Mouse (Mus musculus) CD4-positive, CD25-positive, alpha-beta regulatory T cell, adult 4 months (primary cell): Measurements from ENCODE around the gene Casp8ap2. TPM values are rescaled to one million over a fixed set of nuclear protein-coding genes. Genes with fewer than 3 reads are reported as not detected.

Experiments used
- ATAC-seq: one replicate; pipeline ENCODE4 v1.8.0; 2017
- polyA plus RNA-seq, 2 experiments: library from polyadenylated mRNA; unstranded; fragments of 100-300 nt; shearing (Covaris generic); gene quantifications; one replicate each; pipeline ENCODE4 v1.2.1; 2017

Gene Casp8ap2
- polyA plus RNA-seq, result 10 to 100 TPM; 38.5 to 46.1 TPM

GRCm38 (mm10) chr4:32615034-32615881 lies at the start of gene Casp8ap2:
TSS of gene Casp8ap2 (plus strand) at chr4:32615451.
- ATAC-seq, result peak; percentile 97

GRCm38 (mm10) chr4:32569054-32569453 lies 46.2 kb upstream of the Casp8ap2 start:
- ATAC-seq, result no peak

GRCm38 (mm10) chr4:32569995-32570938 lies 45.0 kb upstream of the Casp8ap2 start:
- ATAC-seq, result no peak

DNA sequence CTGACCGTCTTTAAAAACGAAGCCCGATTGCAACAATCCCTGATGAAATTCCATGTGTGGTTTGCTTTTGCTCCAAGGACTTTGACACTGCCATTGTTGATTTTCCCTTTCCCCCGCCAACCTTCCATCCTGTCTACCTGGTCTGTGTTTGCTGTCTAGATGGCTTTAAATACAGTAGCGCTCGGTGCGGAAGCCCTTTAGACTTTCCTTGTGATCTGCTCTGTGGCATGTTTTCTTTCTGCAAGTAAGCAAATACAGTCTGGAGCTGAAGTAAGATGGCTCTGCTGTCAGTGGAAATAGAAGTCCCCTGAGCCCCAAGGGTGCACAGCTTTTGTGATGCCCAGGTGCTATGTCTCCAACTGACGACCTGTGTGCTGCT lies 44.3 kb upstream of the Casp8ap2 start:
- ATAC-seq, result peak; percentile 40

GRCm38 (mm10) chr4:32571441-32571840 lies 43.8 kb upstream of the Casp8ap2 start:
- peak; percentile 24 for ATAC-seq

DNA sequence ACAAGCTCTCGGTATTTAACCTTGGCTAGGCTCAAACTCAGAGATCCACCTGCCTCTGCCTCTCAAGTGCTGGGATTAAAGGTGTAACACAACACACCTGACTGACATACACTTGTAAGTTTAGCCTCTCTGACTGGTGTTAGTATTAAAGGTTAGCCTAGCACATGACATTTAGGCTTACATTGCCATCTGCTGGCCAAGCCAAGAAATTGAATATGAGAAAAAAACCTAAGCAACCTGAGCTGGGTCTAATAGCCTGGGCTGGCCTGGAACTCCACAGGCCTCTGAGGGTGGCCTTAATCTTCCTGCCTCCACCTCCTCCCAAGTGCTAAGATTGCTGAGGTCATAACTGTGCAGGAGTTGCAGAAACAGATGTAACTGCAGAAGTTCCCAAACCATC lies 43.1 kb upstream of the Casp8ap2 start:
- peak; percentile 76 for ATAC-seq

GRCm38 (mm10) chr4:32573586-32573985 lies 41.7 kb upstream of the Casp8ap2 start:
- ATAC-seq, result no peak

DNA sequence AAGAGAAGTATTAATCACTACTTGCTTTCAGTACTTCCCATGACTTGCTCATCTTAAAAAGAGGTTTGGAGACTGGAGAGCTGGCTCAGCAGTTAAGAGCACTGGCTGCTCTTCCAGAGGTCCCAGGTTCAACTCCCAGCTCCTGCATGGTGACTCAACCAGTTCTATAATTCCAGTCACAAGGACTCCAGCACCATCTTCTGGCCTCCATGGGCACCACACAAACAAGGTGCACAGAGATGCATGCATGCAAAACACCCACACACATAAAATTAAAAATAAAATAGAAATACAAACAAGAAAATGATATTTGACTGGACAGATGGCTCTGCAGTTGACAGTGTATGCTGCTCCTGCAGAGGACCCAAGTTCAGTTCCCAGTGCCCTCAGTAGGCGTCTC lies 40.6 kb upstream of the Casp8ap2 start:
- no peak for ATAC-seq

GRCm38 (mm10) chr4:32575165-32575564 lies 40.1 kb upstream of the Casp8ap2 start:
- no peak for ATAC-seq

GRCm38 (mm10) chr4:32579850-32580249 lies 35.4 kb upstream of the Casp8ap2 start:
- no peak for ATAC-seq

DNA sequence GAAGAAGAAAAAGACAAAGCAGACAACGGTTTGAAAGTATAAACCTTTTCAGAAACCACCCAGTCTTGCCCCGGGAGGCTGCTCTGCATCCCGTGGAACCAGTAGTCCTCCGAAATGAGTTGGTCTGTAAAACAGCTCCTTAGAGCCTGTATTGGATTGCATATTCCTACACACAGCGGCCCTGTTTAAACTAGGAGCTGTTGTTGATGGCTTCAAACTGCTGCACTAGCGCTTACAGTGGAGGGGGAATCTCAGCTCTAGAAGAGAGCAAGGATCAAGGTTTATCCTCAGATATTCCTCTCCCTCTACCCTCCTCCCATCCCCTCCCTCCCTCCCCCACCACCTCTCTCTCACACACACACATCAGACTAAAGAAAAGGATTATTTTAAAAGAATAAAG lies 31.1 kb upstream of the Casp8ap2 start:
- no peak for ATAC-seq

GRCm38 (mm10) chr4:32586596-32586995 lies 28.7 kb upstream of the Casp8ap2 start:
- ATAC-seq, result peak; percentile 52

DNA sequence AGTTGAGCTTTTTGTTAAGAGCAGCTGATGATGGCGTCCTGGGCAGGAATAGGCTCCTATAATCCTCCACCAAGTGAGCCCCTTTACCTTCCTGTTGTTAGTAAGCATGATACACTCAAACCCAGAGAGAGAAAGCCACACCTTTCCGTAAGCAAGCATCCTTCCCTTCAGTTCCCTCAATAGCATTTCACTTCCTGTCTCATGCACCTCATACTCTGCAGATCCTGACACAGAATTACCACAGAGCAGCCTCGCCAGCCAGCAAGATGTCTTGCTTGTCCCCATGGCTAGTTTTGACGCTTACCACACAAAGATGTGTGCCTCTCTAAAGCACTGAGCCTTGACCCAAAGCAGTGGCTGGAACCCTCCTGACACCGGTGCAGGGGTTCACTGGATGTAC lies 27.7 kb upstream of the Casp8ap2 start:
- ATAC-seq, result peak; percentile 53

- peak; percentile 85 for ATAC-seq
Measured at GRCm38 (mm10) chr4:32588237-32588636, 27.0 kb upstream of the Casp8ap2 start.

GRCm38 (mm10) chr4:32601135-32601534 lies 14.1 kb upstream of the Casp8ap2 start:
- ATAC-seq, result peak; percentile 49

DNA sequence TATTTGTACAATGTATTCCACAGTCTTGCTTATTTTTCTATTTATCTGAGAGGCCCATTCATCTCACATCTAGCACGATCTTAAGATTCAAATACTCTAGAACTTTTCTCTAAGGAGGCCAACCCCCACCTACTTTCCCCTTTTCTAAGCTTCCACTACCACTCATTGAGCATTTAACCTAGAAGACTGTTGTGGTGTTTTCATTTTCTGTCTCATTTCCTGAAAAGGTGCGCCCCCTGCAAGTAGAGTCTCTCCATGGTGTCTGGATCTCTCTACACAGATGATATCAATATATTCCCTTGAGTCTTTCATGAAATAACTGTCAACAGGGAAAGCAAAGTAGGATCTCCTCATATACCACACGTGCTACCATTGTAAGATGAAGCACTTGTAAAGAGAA lies 12.6 kb upstream of the Casp8ap2 start, which contains the start of gene Gja10:
TSS of gene Gja10 (minus strand) at position 101 of the 400 bp plus-strand sequence.
- ATAC-seq, result no peak

DNA sequence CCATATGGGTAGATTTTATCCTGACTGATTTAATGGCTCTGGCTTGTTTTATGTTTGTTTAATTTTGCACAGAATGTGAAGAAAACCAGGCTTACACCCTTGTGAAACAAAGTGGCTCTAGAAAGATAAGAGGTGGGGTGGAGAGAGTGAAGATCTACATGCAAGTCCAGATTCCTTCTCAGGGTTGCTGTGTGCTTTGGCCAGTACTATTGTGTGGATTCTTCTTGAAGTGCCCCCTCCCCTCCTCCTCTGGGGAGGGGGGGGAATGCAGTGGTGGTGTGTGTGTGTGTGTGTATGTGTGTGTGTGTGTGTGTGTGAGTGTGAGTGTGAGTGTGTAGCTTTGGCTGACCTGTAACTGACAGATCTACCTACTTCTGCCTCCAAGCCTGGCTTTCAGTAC lies 6.4 kb downstream of the Casp8ap2 start:
- ATAC-seq, result no peak

DNA sequence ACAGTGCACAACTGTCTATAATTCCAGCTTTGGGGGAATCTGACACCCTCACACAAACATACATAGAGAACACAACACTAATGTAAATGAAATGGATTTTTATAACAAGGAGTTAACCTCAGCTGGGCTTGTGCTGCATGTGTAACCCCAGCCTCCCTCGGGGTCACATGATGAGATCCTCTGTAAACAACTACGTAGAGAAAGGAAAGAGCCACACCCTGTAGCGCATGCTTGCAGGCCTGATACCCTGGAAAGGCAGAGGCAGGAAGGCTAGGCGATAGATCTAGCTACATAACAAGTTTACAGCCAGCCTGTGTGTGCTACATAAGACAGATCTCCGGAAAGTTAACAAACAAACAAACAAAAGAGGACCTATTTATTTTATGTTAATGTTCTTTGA lies 36.4 kb downstream of the Casp8ap2 start:
- no peak for ATAC-seq

DNA sequence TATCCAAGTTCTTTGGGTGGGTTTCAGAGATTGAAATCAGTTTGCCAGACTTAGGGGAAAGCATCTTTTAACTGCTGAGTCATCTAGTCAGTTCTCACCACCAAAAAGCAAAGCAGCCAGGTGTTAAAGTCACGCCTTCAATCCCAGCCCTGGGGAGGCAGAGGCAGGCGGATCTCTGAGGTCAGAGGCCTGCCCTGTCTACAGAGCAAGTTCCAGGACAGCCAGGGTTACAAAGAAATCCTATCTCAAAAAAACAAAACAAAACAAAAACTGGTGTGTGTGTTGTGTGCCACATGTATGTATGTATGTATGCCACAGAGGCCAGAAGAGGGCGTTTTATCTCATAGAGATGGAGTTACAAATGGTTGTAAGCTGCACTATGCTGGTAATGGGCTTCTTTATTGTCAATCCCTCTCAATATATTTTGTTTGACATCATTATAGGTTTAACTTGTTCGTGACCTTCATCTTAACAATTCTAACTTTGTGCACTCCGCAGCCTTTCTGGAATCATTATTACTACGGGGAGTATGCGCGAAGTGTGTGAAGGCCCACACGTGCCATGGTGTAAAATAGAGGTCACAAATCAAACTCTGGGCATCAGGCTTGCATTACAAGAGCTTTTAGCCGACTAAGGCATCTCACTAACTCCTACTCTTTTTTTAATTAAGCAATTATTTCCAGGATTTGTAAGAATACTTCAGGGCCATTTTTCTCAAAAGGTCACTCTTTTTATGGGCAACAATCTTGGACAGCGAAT lies 41.1 kb downstream of the Casp8ap2 start:
- ATAC-seq, result no peak

- ATAC-seq, result peak; percentile 95
Measured at GRCm38 (mm10) chr4:32656918-32657662, 41.8 kb downstream of the Casp8ap2 start, which contains the start of gene Mdn1. TSS of gene Mdn1 (plus strand) at chr4:32657119.

DNA sequence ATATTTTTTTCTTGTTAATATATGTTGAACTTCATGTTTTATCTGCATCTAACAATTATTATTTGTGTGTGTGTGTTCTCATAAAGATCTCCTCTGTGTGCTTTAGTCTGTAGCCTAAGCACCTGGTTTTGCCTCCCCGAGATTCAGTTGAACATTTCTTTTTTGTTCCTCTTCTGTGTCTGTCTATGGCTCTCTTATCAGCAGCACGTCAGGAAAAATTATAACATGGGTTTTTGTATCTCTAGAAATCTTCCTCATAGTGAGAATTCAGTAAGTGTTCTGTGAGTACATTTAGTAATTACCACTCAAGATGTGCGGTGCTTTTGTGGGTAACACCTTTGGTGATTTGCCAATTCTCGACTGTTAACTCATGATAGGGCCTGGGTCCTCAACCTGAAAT lies 50.6 kb downstream of the Casp8ap2 start:
- ATAC-seq, result no peak

DNA sequence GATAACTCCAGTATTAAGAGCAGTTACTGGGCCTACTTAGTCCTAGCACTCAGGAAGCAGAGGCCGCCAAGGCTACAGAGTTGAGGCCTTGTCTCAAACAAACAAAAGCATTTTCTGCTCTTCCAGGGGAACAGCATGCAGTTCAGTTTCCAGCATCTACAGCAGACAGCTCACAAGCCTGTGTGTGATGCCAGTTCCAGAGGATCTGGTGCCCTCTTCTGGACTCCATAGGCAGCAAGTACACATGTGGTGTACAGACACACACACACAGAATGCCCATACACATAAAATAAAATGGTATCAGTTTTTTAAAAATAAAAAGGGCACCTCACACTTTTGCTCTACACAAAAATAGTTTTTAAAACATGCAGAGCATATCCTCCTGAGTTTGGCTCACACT lies 53.0 kb downstream of the Casp8ap2 start:
- no peak for ATAC-seq
